Mouse (Mus musculus) frontal cortex, postnatal 14 days (tissue): Measurements from ENCODE around the gene Pex14.

Source experiments
- DNase-seq, 2 experiments: peaks; one replicate each; pipeline ENCODE4 v3.0.0; 2022; ENCODE audit warnings: low spot score in 2 of 2

Pex14 gene

GRCm38 (mm10) chr4:149057470-149057869, 42.2 kb downstream of the Pex14 start:
- DNase-seq: no peak

DNA sequence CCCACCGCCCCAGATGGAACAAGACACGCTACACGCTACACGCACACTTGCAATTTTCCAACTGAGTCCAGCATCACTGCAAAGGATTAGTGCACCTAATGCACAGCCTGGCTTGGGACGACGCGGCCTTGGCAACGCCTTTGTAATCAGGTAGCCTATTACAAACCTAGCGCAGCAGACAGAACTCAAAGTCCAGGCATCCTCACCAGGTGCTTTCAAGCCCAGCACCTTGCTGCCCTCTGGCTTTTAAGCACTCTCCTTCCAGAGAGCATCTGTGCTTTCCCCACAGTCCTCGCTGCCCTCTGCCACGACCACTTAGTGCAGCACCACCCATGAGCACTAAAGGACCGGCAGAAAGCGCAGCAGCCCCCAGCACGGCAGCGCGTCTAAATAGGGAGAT, 42.7 kb downstream of the Pex14 start:
- no peak for DNase-seq

- no peak for DNase-seq
Observed at GRCm38 (mm10) chr4:149055847-149056246, 43.8 kb downstream of the Pex14 start.

DNA sequence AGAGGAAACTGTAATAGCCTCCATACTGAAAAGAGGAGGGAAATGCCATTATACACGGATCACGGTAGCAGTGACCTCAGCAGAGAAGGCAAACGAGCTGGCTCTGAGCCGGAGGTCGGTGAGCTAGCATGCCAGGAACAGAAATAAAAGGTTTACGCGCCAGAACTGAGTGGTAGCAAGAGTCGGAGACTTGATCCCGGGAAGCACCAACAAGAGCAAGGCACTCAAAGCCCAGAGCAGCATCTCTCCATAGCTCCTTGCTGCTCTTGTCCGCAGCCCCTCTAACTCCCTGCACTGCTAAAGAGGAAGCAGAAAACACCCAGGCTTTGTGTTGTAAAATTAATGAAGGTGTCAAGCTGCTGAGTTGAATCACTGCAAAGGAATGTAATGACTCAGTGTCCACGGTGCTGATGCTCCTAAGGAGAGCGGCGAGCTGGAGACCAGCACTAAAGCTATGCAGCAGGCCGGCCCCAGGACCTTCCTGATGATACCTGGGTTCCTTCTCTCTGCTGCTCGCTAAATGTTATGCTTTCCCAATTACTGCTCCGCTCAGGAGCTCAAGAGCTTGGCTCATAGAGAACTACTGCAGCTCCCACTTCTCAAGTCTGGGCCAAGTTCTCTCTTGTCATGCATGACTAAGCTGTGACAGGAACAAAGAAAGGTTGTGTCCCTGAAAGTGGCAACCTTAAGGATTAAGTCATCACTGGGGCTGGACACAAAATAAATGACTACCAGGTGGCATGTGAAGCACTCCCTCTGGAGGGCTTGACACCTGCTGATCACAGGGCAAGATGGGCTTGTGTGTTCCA, 50.1 kb downstream of the Pex14 start:
- no peak for DNase-seq

DNA sequence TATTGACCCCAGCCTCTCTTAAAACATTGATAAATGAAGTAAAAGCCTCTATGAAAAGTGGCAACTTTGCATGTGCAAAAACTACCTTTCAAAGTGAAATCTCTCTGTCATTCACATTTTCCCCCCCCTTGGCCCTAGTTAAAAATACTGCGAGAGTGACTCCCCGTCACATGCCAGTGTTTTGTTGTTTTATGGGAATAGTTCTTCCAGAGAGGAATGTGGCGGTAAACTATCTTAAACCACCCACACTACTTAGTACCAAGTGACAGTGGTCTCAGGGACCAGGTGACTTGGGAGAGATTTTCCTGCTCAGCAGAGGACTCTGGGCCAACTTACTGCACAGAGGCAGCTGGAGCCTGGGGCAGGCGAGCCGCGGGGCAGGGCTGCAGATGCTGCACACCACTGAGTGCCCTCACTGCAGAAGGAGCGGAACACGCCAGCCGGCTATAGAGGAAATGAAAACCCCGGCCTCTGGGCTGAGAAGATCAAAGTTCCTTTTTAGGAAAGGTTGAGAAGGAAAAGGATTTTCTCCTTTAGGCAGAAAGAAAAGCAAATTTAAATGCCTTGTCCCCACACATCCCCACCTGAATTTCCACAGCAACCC, 50.9 kb downstream of the Pex14 start:
- DNase-seq: no peak

- no peak for DNase-seq
Observed at GRCm38 (mm10) chr4:149047360-149047759, 52.3 kb downstream of the Pex14 start.

- DNase-seq: no peak
Observed at GRCm38 (mm10) chr4:149045885-149046284, 53.8 kb downstream of the Pex14 start.

GRCm38 (mm10) chr4:149040289-149040688, 59.4 kb downstream of the Pex14 start:
- no peak for DNase-seq

DNA sequence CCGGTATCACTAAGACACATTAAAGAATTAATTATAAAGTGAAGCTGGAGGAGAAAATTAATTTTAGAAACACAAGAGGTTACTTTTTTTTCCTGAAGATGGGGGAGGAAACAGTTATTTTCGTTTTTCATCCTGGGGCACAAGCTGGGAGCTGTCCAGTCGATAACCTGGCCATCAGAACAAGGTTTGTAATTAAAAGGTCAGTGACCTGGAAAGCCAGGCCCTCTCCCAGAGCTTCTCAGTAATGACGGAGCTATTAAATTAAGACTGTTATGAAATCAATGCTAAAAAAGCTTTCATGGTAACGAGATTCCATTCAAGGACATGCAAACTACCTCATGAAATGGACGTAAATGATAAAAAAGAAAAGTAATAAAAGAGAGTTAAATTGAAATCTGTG, 62.0 kb downstream of the Pex14 start:
- no peak for DNase-seq

DNA sequence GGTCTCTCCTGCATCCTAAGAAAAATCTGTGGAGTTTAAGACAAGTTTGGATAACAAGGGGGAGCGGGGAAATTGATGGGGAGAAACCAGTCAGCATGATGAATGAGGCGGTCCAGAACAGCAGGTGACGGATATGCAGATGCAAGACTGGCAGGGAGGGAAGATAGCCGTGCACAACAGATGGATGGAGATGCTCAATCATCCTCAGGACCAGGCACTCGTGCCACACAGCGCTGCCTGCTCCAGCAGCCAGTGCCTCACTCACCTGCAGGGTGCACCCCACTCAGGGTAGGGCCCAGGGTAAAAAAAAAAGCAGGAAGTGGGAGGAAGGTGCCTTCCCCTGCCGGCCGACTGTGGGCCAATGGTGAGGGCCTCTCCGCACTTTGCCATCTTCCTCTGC, 63.1 kb downstream of the Pex14 start:
- DNase-seq: no peak

GRCm38 (mm10) chr4:149031507-149031906, 68.2 kb downstream of the Pex14 start:
- DNase-seq: no peak

- DNase-seq: no peak
Observed at GRCm38 (mm10) chr4:149027571-149027970, 72.1 kb downstream of the Pex14 start.

GRCm38 (mm10) chr4:149025242-149025641, 74.4 kb downstream of the Pex14 start:
- DNase-seq: no peak

- DNase-seq: no peak
Observed at GRCm38 (mm10) chr4:149021021-149021420, 78.7 kb downstream of the Pex14 start.

DNA sequence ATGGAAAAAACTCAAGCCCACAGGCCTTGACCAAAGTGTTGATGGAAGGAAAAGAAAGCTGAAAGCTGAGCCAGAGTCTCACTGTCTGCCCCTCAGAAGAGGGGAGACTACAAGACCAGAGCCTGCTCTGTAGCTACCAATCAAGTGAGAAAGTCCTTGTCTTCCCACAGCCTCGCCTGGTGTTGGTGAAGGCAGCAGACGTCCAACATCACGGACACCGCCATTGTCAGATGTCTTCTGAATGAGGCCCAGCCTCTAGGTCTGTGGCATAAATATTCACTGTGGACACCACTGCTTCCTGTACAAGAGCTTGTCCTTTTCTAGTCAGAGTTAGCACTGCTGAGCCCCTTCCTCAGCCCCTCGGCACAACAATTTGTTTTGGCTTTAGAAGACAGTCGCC, 80.2 kb downstream of the Pex14 start:
- DNase-seq: no peak

DNA sequence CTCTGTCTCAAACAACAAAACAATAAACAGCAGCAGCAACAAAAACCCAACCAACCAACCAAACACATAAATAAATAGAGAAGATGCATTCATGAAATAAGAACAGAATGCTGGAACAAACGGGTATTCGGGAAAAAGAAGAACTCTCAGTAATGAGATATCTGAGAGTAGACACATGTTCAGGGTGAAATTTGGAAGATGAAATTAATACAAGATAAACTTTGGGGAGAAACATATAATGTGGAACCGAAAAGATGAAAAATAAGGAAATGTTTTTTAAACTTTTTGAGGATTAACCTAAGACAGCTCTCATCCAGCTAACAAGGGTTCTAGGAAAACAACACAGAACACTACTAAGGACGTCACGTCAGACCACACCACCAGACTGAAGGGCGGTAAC, 92.9 kb downstream of the Pex14 start:
- no peak for DNase-seq

DNA sequence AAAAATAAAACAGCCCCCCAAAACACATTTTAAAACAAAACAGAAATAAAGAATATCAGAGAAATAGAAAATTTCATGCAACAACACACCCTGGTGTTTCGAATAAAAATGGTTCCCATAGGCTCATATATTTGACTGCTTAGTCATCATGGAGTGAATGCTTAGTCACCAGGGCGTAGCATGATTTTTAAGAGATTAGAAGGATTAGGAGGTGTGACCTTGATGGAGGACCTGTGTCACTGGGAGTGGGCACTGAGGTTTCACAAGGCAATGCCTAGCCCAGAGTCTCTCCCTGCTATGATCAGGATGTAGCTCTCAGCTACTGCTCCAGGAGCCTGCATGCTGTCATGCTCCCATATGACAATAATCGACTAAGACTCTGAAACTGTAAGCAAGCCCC, 93.6 kb downstream of the Pex14 start:
- no peak for DNase-seq

DNA sequence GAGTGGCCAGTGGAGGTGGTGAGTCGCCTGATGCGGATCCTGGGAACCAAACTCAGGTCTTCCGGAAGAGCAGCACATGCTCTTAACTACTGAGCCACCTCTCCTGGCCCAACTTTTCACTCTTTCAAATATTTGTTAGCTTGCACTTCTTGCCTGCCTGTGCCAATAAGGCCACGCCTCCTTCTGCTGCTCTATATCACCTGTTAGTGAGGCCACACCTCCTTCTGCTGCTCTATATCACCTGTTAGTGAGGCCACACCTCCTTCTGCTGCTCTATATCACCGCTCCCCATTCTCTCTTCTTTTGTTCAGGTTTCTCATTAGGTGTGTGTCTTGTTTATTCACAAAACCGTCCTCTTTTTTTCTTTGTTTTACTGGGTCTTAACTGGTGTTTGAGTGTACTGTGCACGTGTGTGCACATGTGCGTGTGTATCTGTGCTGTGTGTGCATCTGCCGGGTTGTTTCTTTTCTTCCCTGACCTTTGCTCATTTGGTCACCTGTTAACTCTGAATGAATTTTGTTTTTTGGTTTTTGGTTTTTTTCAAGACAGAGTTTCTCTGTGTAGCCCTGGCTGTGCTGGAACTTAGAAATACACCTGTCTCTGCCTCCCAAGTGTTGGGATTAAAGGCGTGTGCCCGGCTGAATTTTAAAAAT, 97.1 kb downstream of the Pex14 start:
- no peak for DNase-seq

GRCm38 (mm10) chr4:149001515-149001914, 98.2 kb downstream of the Pex14 start:
- no peak for DNase-seq

DNA sequence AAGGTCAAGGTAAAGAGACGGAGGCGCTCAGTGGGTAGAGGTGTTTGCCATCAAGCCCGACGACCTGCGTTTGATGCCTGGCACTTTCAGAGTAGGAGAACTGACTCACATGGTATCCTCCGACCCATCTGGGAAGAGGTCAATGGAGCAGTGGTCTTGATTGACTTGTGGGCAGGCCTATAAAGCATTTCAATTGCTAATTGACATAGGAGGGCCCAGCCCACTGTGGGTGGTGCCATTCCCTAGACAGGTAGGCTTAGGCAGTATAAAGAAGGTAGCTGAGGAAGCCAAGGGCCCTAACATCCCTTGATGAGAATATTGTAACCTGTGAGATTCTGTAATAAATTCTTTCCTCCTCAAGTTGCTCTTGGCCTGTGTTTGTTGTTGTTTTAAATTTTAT, 98.9 kb downstream of the Pex14 start:
- no peak for DNase-seq

DNA sequence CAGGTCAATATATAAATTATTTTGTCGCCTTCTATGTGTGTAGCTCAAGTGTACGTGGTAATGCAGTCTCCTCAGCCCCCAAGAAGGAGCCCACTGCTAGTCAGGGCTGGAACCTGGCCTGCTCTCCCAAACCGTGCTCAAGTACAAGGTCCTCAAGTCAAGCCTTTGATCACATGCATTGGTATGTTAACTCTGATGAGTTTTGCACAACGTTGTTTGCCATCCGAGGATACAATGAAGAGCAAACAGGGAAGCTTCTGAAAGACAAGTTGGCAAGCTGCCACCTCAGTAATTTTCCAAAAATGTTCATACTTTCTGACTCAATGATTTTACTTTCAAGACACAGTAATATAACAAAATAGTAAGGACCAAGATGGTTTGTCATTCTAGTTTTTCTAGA, 105.7 kb downstream of the Pex14 start:
- no peak for DNase-seq

- DNase-seq: no peak
Observed at GRCm38 (mm10) chr4:148990038-148990437, 109.6 kb downstream of the Pex14 start.
